Mouse (Mus musculus): ENCODE measurements around the gene Nfasc. TPM values are rescaled to one million over a fixed set of nuclear protein-coding genes. Genes with fewer than 3 reads are reported as not detected.

Gene Nfasc
- total RNA-seq, 2 experiments from 2014 or later, result 0.26 to 0.32 TPM

Other genes starting within 250 kb of the Nfasc start
- 1 to 10 TPM; 1.1 to 1.4 TPM for gene Tmem81, start 235.6 kb downstream of the Nfasc start, total RNA-seq (2021)
- under 1 TPM in 1 of 2 experiments, not detected in 1; 0.11 TPM for gene Cntn2, start 198.5 kb downstream of the Nfasc start, total RNA-seq (2021)
- gene Lrrn2, start 138.5 kb upstream of the Nfasc start, total RNA-seq (2021), result under 1 TPM; 0.32 to 0.57 TPM